Mouse (Mus musculus): Measurements from ENCODE around the gene Nom1.
"Not testable (repeated sequence)": the region's sequence is repeated elsewhere in the genome, so short reads cannot be mapped to it uniquely, and the experiment has no call there.

- TF ChIP-seq CTCF (IDR thresholded peaks at IDR 0.05 in 2 of 3, conservative IDR thresholded peaks at IDR 0.05 in 1 of 3; ENCODE audit: control insufficient read depth in 1 of 3, insufficient read depth in 1 of 3, low read depth in 2 of 3, low read length in 3 of 3, poor library complexity in 1 of 3, severe bottlenecking in 1 of 3); POLR2AphosphoS5 (IDR thresholded peaks at IDR 0.05; ENCODE audit: borderline replicate concordance, low read depth, low read length); ETS1 (IDR thresholded peaks at IDR 0.05; ENCODE audit: low read depth, low read length); TCF12 (IDR thresholded peaks at IDR 0.05; ENCODE audit: low read depth, low read length); HCFC1 (IDR thresholded peaks at IDR 0.05; ENCODE audit: low read depth, low read length); ZC3H11A (IDR thresholded peaks at IDR 0.05; ENCODE audit: low read depth, low read length); POLR2A (IDR thresholded peaks at IDR 0.05; ENCODE audit: control insufficient read depth in 1 of 2, insufficient read depth in 1 of 2, low read depth in 1 of 2, low read length in 2 of 2, poor library complexity in 1 of 2): not testable (repeated sequence)
Observed at GRCm38 (mm10) chr5:29436728-29437127, 2.3 kb downstream of the Nom1 start.
